Mouse (Mus musculus) layer of hippocampus, postnatal 36 days (tissue): ENCODE results near the gene Ceacam1. TPM values are rescaled to one million over a fixed set of nuclear protein-coding genes. Genes with fewer than 3 reads are reported as not detected.

Experiments used
- total RNA-seq, 2 experiments: library from RNA; stranded (reverse); gene quantifications; 2 replicates each; pipeline ENCODE4 v1.2.3; 2021

The Ceacam1 gene
- total RNA-seq, 2 experiments from 2014 or later = 2.8 to 3.0 TPM

Other genes with a start within 250 kb of the Ceacam1 start
- gene Gsk3a, start 239.8 kb downstream of the Ceacam1 start, total RNA-seq = 100 to 1,000 TPM; 195 to 201 TPM
- gene Erf, start 226.8 kb downstream of the Ceacam1 start, total RNA-seq = 10 to 100 TPM; 34.3 to 35.4 TPM
- 100 to 1,000 TPM; 173 to 213 TPM for gene Cic, start 209.9 kb downstream of the Ceacam1 start, total RNA-seq
- gene Pafah1b3, start 179.6 kb downstream of the Ceacam1 start, total RNA-seq = 10 to 100 TPM; 21.2 to 25.9 TPM
- not detected for gene Prr19, start 176.2 kb downstream of the Ceacam1 start, total RNA-seq
- gene Tmem145, start 171.5 kb downstream of the Ceacam1 start, total RNA-seq = 10 to 100 TPM; 24.5 to 26.0 TPM
- 10 to 100 TPM; 95.3 to 95.9 TPM for gene Megf8, start 160.4 kb downstream of the Ceacam1 start, total RNA-seq
- gene Cnfn, start 107.9 kb downstream of the Ceacam1 start, total RNA-seq = not detected
- gene Lipe, start 78.9 kb downstream of the Ceacam1 start, total RNA-seq = 10 to 100 TPM in 1 of 2 experiments, 1 to 10 TPM in 1; 7.3 to 10.4 TPM
- not detected for gene Cxcl17, start 64.7 kb downstream of the Ceacam1 start, total RNA-seq
- gene Ceacam2, start 62.3 kb upstream of the Ceacam1 start, total RNA-seq = under 1 TPM; 0.20 to 0.52 TPM
- under 1 TPM in 1 of 2 experiments, not detected in 1; 0.40 TPM for gene Erich4, start 138.3 kb upstream of the Ceacam1 start, total RNA-seq
- 10 to 100 TPM; 50.1 to 51.4 TPM for gene Dmac2, start 141.8 kb upstream of the Ceacam1 start, total RNA-seq
- gene B3gnt8, start 149.1 kb upstream of the Ceacam1 start, total RNA-seq = 1 to 10 TPM; 1.6 to 1.8 TPM
- 10 to 100 TPM; 36.7 to 38.3 TPM for gene Bckdha, start 181.4 kb upstream of the Ceacam1 start, total RNA-seq
- gene Exosc5, start 181.6 kb upstream of the Ceacam1 start, total RNA-seq = 10 to 100 TPM; 28.6 to 28.7 TPM
- gene Tmem91, start 197.6 kb upstream of the Ceacam1 start, total RNA-seq = 10 to 100 TPM; 13.8 to 14.9 TPM
- 10 to 100 TPM; 23.9 to 24.4 TPM for gene B9d2, start 203.2 kb upstream of the Ceacam1 start, total RNA-seq
- 1 to 10 TPM; 6.0 to 8.0 TPM for gene Tgfb1, start 209.4 kb upstream of the Ceacam1 start, total RNA-seq
- 10 to 100 TPM; 57.4 to 64.6 TPM for gene Ccdc97, start 241.5 kb upstream of the Ceacam1 start, total RNA-seq